Mouse (Mus musculus) cerebellum, adult 11 months (tissue): ENCODE data around the gene Phrf1.
A peak's percentile ranks its signal among the peaks of the same experiment; 100 is the strongest.

Experiments
- DNase-seq: peaks from one replicate; pipeline ENCODE4 v3.0.0; 2022

The Phrf1 gene

GRCm38 (mm10) chr7:141228279-141229067, at the start of gene Phrf1:
TSS of gene Phrf1 (plus strand) at chr7:141228784.
- peak; percentile 91 for DNase-seq

- DNase-seq = no peak
Observed at GRCm38 (mm10) chr7:141188194-141188593, 40.4 kb upstream of the Phrf1 start.

GRCm38 (mm10) chr7:141188733-141189132, 39.9 kb upstream of the Phrf1 start:
- DNase-seq = no peak

GRCm38 (mm10) chr7:141190220-141190619, 38.4 kb upstream of the Phrf1 start:
- DNase-seq = no peak

- DNase-seq = no peak
Observed at GRCm38 (mm10) chr7:141191036-141191435, 37.5 kb upstream of the Phrf1 start.

GRCm38 (mm10) chr7:141191796-141192685, 36.5 kb upstream of the Phrf1 start:
- no peak for DNase-seq

- DNase-seq = no peak
Observed at GRCm38 (mm10) chr7:141192776-141193347, 35.7 kb upstream of the Phrf1 start.

- peak; percentile 52 for DNase-seq
Observed at GRCm38 (mm10) chr7:141193348-141193856, 35.2 kb upstream of the Phrf1 start.

- DNase-seq = peak; percentile 97
Observed at GRCm38 (mm10) chr7:141193948-141194347, 34.6 kb upstream of the Phrf1 start, which contains the start of the genes Hras and Lrrc56. TSS of gene Hras (minus strand) at chr7:141194005. TSS of gene Lrrc56 (plus strand) at chr7:141194157.

- DNase-seq = no peak
Observed at GRCm38 (mm10) chr7:141194409-141194808, 34.2 kb upstream of the Phrf1 start.

- peak; percentile 76 for DNase-seq
Observed at GRCm38 (mm10) chr7:141194830-141195229, 33.8 kb upstream of the Phrf1 start.

- DNase-seq = no peak
Observed at GRCm38 (mm10) chr7:141195754-141196153, 32.8 kb upstream of the Phrf1 start.

GRCm38 (mm10) chr7:141196619-141197282, 31.8 kb upstream of the Phrf1 start:
- no peak for DNase-seq

GRCm38 (mm10) chr7:141198121-141198520, 30.5 kb upstream of the Phrf1 start:
- DNase-seq = no peak

- DNase-seq = no peak
Observed at GRCm38 (mm10) chr7:141204546-141204945, 24.0 kb upstream of the Phrf1 start.

- no peak for DNase-seq
Observed at GRCm38 (mm10) chr7:141205504-141205903, 23.1 kb upstream of the Phrf1 start.

GRCm38 (mm10) chr7:141206182-141206937, 22.2 kb upstream of the Phrf1 start:
- no peak for DNase-seq

GRCm38 (mm10) chr7:141209526-141209925, 19.1 kb upstream of the Phrf1 start:
- DNase-seq = no peak

GRCm38 (mm10) chr7:141210137-141210536, 18.4 kb upstream of the Phrf1 start:
- no peak for DNase-seq

- no peak for DNase-seq
Observed at GRCm38 (mm10) chr7:141210606-141211131, 17.9 kb upstream of the Phrf1 start.

- no peak for DNase-seq
Observed at GRCm38 (mm10) chr7:141213133-141213532, 15.5 kb upstream of the Phrf1 start.
